Mouse (Mus musculus) cerebellum, adult 9-10 months (tissue): ENCODE results near the gene Ppp1ca.
A peak's percentile ranks its signal among the peaks of the same experiment; 100 is the strongest.

Source experiments
- DNase-seq: peaks from one replicate; pipeline ENCODE4 v3.0.0; 2022

The Ppp1ca gene

GRCm38 (mm10) chr19:4155223-4156072 lies 36.4 kb upstream of the Ppp1ca start:
- DNase-seq: no peak

DNA sequence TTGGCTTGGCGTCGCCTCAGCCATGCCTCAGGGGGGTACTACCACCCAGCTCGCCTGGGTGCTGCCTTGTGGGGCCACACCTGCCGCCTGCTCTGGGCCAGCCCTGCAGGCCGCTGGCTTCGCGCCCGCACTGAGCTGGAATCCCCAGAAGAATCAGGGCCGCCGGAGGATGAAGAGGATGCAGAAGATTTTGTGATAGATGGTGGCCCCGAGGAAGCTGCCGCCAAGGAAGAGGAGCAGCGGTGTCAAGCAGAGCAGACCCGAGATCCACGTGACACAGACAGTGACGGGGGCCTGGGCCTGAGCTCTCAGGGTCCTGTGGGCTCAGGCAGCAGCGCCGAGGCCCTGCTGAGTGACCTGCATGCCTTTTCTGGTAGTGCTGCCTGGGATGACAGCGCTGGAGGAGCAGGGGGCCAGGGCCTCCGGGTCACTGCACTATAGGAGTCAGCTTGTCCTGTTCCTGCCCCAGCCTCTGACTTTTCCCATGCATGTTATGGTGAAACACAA lies 35.7 kb upstream of the Ppp1ca start:
- DNase-seq: no peak

DNA sequence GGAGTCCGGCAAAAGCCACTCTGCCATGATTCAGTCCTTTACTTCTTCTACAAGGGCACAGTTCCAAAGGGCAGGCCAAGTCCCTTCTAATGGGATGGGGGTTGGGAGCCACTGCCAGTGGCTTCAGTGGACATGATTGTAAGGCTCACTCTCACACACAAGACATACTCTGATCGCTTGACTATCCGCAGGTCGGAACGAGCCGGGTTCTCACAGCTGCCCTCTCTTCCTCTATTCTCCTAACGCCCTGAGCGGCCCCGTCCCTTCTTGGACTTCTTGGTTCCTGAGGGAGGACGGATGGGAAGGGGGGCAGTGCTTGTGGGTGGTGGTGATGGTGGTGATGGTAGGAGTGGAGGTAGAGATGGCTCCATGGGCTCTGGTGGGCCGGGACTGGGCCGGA lies 35.1 kb upstream of the Ppp1ca start:
- no peak for DNase-seq

- peak; percentile 34 for DNase-seq
These were observed 32.8 kb upstream of the Ppp1ca start for GRCm38 (mm10) chr19:4159049-4159448.

GRCm38 (mm10) chr19:4162646-4163542 lies 29.0 kb upstream of the Ppp1ca start, which contains the start of gene Rps6kb2:
Rps6kb2 (minus strand) TSS chr19:4163354.
- peak; percentile 97 for DNase-seq

GRCm38 (mm10) chr19:4163543-4163887 lies 28.4 kb upstream of the Ppp1ca start:
- no peak for DNase-seq

DNA sequence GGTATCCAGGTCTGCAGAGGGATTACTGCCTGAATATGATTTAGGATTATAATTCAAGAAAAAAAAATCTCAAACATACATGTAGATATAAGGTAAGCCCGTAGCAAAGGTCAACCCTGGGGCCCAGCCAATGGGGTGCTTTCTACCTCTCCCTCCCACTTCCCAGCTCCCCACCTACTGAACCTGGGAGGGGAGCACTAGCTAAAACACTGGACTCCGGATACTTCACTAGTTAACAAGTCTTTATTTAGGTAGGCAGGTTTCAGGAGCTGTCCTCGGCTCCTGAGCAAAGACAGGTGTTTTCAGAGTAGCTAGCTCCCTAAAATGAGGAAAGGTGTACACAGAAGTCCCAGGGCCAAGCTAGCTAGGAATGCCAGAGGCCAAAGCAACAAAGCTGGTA lies 27.8 kb upstream of the Ppp1ca start:
- peak; percentile 60 for DNase-seq

- peak; percentile 55 for DNase-seq
These were observed 27.1 kb upstream of the Ppp1ca start for GRCm38 (mm10) chr19:4164721-4165120.

DNA sequence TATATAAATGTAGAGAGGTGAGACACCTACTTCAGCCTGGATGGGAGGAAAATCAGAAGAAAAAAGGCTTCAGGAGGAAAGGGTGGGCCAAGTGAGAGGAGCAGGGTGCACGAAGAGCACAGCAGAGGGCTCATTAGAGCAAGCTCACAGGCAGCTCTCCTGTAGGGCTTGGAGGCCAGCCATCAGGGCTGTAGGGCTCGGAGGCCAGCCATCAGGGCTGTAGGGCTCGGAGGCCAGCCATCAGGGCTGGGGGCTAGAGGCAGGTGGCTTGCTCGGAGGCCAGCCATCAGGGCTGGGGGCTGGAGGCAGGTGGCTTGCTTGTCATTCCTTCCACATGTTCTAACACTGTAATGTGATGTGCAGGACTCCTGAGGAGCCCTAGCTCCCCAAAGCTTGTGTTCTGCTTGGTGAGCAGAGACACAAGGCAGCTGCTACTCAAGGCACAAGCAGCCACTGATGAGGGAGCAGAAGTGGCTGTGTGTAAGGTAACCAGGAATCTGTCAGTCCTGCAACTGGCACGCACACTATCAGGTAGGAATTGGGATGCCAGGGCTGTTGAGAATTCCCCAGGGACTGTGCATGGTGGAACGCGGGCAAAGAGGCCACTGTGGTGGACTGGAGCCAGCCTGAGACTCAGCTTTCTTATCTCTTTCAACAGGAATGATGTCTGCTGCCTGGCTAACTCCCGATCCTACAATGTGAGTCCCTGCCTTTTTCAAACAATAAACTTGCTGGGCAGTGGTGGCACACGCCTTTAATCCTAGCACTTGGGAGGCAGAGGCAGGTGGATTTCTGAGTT lies 25.0 kb upstream of the Ppp1ca start:
- DNase-seq: peak; percentile 36

DNA sequence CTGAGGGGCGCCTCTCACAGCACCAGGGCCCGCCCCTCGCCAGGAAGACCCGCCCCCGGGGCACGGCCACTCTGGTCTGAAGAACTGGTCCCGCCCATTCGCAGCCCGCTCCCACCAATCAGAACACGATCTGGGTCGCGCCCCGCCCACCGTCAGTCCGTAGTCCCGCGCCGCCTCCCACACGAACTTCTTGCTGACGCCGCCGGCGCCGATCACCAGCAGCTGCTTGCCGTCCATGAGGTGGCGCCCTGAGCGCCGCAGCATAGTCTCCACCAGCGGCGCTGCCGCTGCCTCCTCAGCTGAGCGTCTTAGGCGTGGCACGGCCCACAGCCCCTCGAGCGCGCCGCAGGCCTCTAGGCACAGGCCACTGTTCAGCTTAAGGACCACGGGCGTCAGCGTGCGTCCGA lies 22.5 kb upstream of the Ppp1ca start:
- DNase-seq: peak; percentile 99

- peak; percentile 71 for DNase-seq
These were observed 22.1 kb upstream of the Ppp1ca start for GRCm38 (mm10) chr19:4169810-4170209.

- peak; percentile 44 for DNase-seq
These were observed 21.0 kb upstream of the Ppp1ca start for GRCm38 (mm10) chr19:4170723-4171392.

DNA sequence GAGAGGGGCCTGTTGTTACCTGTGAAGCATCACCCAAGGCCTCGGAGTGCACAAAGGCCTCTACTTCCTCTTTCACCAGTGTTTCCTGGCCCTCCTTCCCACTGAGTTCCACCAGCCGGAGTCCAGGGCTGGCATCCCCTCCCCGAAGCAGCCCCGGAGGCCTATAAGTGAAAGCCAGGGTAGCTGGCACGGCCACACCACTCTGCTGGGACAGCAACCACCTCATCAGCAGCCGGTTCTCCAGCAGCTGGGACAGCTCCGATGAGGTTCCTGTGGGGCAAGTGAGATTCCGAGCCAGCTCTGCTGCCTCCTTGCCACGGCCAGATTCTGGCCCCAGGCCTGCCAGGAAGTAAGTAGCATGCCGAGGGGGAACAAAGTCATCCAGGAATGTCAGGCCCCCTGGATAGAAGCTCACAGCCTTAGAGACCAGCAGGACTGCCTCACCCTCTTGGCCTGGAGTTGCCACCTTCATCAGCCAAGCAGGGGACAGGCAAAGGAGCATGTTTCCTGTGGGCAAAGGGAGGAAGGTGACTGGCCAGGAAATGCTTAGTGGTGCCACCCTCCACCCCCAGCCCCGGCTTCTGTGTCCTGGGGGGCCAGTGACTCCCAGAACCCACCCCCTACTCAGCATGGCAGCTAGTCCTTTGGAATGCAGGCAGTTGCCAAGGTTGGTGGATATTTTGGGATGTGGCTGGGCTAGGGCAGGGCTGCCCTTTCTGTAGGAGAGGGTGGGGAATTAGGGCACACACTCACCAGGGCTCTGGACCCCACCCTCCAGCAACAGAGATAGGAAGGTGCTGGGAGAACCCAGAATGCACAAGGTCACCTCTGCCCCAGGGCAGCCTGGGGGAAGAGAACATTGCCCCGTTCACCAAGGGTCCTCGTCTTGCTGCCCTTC lies 20.2 kb upstream of the Ppp1ca start:
- peak; percentile 43 for DNase-seq

DNA sequence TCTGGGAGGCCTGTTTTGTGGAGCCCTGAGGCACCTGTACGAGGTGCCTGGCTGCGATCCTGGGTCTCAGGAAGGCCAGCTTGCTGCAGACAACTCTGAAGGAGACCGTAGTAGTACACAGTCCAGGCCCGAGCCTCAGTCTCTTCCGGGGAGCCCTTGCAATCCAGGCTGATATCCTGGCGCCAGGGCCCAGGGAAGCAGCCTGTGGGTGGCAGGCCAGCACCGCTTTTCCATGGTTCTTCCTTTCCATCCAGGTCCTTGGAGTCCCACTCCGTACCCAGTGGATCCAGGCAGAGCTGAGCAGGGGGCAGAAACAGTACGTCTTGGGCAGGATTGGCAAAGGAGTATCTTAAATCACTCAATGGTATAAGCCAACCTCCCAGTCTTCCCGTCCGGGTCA lies 18.9 kb upstream of the Ppp1ca start:
- DNase-seq: no peak

DNA sequence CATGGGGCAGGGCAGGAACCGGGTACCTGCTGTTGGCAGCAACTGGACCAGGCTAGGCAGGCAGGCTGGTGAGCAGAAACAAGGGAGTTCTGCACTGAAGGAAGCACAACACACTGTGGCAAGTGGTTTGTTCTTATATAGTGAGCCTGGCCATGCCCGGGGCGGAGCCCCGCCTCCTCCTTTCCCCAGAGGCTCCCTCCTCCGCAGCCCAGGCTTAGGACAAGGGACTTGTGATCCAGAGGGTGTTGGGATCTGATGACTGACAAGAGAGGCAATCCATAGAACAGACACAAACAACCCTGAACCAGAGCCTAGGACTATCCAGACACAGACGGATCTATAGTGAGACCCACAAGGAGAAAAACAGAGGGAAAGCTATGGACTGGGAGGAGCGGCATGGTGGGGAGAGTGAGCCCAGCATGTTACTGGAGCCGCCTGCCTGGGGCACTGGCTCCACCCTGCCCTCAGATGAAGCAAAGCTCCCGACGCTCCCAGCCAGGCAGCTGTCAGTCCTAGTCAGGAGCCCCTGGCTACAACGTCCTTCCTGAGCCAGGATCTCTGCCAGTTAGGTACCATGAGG lies 16.4 kb upstream of the Ppp1ca start, which contains the start of gene Carns1:
TSS of gene Carns1 (minus strand) at position 112 of the 580 bp plus-strand sequence.
- peak; percentile 36 for DNase-seq

DNA sequence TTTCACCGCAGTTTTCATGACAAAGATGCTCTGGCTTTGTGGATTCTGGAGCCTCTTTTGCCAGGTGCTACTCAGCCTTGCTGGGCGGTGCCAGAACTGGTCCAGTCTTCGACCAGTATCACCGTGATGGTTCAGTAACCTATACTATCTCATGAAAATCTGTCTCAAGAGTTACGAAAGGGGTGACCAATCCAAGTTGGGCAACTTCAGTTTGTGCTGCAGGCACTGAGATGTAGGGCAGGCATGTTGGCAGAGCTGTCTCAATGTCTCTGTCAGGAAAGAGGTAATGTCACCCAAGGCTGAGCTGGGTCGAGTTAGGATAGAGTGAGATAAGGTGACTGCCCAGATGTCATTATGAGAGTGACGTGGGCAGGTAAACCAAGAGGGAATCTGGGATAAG lies 11.5 kb upstream of the Ppp1ca start:
- DNase-seq: no peak

DNA sequence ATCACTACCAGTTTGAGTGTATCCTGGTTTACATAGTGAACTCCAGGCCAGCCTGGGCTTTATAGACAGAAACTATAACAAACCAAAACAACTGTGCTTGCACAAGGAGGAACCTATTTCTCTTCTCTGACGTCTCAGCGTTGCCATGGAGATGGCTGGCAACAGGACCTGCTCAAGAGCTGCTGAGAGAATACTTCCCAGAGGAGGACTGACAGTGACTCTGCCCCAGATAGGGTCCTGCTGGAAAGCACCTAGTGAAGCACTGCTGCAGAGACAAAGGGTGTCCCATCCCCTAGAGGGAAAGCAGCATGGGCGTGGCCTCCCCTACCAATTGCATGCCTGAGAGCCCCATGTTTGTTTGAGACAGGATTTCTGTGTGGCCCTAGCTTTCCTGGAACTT lies 10.0 kb upstream of the Ppp1ca start:
- no peak for DNase-seq

GRCm38 (mm10) chr19:4183689-4184088 lies 8.2 kb upstream of the Ppp1ca start:
- DNase-seq: no peak

DNA sequence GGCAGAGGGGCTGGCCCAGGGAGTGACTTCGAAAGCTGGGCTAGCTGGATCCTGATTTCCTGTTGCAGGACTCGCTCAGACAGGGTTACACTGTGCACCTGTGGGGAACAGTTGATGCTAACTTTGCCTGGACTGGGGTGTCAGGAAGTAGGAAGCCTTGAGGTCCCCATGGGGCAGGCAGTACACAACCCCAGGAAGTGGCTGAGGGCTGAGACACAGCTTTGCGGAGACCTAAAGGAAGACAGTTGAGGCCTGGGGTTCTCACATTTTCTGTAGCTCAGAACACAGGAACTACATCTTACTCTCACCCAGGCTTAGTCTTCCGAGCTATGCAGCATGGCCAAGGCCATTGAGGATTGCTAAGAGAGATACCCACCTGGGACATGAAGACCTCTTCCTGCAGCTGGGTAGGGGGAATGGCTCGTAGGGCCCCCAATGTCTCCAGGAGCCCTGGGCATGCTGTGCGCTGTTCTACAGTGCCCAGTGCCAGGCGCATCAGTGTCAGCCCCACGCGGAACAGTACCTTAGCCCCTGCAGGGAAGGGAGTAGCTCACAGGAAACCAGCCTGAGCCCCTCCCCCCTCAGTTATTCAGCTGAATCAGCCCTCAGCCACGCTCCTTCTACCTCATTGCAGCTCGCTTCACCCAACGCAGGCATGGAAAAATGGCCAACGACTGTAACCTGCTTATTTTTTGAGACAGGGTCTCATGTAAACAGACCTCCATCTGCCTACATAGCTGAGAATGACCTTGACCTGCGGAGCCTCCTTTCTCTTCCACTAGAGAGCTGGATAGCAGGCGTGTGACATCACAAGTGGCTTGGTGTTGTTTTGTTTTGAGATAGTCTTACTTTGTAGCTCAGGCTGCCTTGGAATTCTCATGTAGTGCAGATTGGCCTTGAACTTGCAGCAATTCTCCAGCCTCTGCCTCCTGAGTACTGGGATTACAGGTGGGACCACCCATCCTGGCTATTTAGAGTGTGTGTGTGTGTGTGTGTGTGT lies 6.6 kb upstream of the Ppp1ca start:
- no peak for DNase-seq
